Mouse (Mus musculus): ENCODE measurements around the gene Fblim1.

GRCm38 (mm10) chr4:141568966-141569365 lies 36.9 kb downstream of the Fblim1 start:
- TF ChIP-seq CTCF (conservative IDR thresholded peaks at IDR 0.05; ENCODE audit: low read length) (no peak), POU5F1 (IDR thresholded peaks at IDR 0.05; ENCODE audit: borderline replicate concordance, low read length) (no peak)

Measured in E14TG2a.4 (cell line).